Mouse (Mus musculus): Measurements from ENCODE around the gene Apoc4. TPM values are rescaled to one million over a fixed set of nuclear protein-coding genes. Genes with fewer than 3 reads are reported as not detected.
A peak's percentile ranks its signal among the peaks of the same experiment; 100 is the strongest.

Apoc4 gene
- polyA plus RNA-seq, 1 experiment from 2014 or later, result not detected

DNA sequence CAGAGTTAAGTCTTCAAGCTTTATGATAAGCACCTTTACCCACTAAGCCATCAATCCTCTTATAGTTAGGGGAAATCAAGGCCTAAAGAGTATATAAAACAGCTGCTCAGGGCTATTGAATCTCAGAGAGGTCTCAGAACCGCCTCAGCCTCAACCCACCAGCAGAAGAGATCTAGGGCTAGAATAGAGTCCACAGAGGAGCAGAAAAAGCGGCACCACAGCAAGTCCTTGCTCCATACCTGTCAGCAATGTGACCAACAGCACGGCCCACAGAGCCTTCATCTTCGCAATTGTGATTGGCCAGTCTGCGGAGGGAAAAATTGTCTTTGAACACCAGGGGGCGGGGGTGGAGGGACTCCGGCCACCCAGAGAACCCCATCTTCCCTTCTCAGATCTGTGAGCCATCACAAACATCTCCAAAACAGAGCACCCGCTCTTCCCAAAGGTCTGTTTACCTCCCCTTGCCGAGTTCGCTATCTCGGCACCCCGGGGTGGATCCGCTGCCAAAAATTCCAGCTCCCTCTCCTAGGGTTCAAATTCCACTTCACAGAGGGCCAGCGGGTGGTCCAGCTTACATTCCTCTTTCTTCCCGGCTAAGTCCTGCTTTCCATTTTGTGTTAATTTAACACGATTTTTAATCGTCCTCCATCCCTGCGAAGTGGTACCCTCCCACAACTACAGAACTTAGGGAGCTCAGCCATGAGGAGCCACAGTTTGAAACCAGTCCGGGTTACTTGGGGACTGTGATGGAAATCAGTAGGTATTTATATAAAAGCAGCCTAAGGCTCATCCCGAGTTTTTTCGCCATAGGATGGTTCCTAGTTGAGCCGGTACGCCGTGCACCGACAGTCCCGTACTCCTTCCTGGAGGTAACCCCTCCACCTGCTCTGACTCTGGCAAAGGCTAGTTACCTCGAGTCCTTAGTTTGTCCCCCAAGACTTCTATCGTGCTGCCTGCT, 16.9 kb upstream of the Apoc4 start:
- H3K27ac ChIP-seq (replicated peaks), result peak overlapping the region; percentile 21
- H3K9ac ChIP-seq (replicated peaks), result peak overlapping the region; percentile 56
- H3K36me3 ChIP-seq, result peaks cover 11% of the 10 kb centered on the region; the same call in 1 of the 2 replicates
- peak overlapping the region; percentile 58 for H3K4me2 ChIP-seq (replicated peaks)
- H3K27me3 ChIP-seq, result no peaks in the 10 kb centered on the region
- no peaks in the 10 kb centered on the region for H3K9me3 ChIP-seq
- peak overlapping the region; percentile 39 for H3K4me3 ChIP-seq
- 3% methylated on average over 28 of the region's 28 CpGs for WGBS
- peaks cover 16% of the 10 kb centered on the region for H3K4me1 ChIP-seq
- ATAC-seq (replicated peaks), result no peak

DNA sequence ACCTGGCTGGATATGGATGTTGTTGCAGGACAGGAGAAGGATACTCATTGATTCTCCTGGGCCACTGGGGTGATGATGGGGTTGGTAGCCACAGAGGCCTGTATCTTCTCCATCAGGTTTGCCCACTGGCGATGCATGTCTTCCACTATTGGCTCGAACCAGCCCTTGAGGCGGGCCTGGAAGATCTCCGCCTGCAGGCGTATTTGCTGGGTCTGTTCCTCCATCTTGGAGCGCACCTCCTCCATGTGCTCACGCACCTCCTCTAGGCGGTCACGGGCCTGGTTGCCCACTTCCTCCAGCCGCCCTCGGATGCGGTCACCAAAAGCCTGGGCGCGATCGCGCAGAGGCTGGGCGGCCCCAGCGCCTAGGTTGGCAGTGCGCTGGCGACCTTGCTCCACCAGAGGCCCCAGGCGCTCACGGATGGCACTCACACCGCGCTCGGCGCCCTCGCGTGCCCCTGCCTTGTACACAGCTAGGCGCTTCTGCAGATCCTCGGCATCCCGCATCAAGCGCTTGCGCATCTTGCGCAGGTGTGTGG, 15.1 kb upstream of the Apoc4 start:
- Histone ChIP-seq H3K27me3 (no peaks in the 10 kb centered on the region), H3K4me3 (no peak overlapping the region), H3K9ac (replicated peaks) (no peak overlapping the region), H3K4me2 (replicated peaks) (no peak overlapping the region), H3K36me3 (no peaks in the 10 kb centered on the region; the same call in 1 of the 2 replicates), H3K9me3 (no peaks in the 10 kb centered on the region), H3K4me1 (peaks cover 16% of the 10 kb centered on the region), H3K27ac (replicated peaks) (no peak overlapping the region)
- WGBS, result 97% methylated on average over 34 of the region's 34 CpGs
- ATAC-seq (replicated peaks), result no peak

DNA sequence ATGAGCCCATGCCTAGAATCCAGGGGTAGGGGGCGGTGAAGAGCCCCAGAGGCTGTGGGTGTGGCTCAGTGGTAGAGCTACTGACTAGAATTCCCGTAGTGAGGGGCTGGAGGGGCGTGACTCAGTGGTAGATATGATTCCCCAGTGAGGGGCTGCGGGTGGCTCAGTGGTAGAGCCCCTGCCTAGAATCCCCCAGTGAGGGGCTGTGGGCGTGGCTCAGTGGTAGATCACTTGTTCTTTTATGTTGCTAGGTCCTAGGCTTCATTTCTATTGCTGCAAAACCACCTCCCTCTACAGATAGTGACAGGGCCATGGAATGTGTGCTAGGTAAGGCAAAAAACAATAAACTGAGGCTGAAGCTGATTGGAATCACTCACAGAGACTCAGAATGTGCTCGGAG, 14.6 kb upstream of the Apoc4 start:
- no peaks in the 10 kb centered on the region for H3K9me3 ChIP-seq
- H3K9ac ChIP-seq (replicated peaks), result no peak overlapping the region
- no peak for ATAC-seq (replicated peaks)
- no peak overlapping the region for H3K4me3 ChIP-seq
- H3K4me2 ChIP-seq (replicated peaks), result no peak overlapping the region
- H3K36me3 ChIP-seq, result no peaks in the 10 kb centered on the region; the same call in 1 of the 2 replicates
- no peaks in the 10 kb centered on the region for H3K27me3 ChIP-seq
- peaks cover 16% of the 10 kb centered on the region for H3K4me1 ChIP-seq
- 94% methylated on average over 6 of the region's 6 CpGs for WGBS
- no peak overlapping the region for H3K27ac ChIP-seq (replicated peaks)

DNA sequence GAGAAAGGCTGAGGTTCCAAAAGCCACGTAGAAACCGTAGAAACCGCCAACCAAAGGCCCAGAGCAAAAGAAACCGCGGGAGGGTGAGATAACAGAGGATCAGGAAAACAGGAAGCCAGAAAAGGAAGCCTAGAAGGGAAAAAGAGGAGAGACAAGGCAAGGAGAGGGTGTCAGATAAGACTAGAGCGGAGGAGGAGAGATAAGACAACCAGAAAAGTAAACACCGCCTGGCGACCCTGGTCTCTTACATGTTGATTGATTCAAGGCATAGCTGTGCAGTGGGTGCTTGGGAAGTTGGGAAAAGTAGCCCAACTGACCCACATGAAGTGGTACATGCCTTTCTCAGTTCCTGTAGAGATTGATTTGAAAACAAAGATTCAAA, 13.9 kb upstream of the Apoc4 start:
- H3K9me3 ChIP-seq, result no peaks in the 10 kb centered on the region

DNA sequence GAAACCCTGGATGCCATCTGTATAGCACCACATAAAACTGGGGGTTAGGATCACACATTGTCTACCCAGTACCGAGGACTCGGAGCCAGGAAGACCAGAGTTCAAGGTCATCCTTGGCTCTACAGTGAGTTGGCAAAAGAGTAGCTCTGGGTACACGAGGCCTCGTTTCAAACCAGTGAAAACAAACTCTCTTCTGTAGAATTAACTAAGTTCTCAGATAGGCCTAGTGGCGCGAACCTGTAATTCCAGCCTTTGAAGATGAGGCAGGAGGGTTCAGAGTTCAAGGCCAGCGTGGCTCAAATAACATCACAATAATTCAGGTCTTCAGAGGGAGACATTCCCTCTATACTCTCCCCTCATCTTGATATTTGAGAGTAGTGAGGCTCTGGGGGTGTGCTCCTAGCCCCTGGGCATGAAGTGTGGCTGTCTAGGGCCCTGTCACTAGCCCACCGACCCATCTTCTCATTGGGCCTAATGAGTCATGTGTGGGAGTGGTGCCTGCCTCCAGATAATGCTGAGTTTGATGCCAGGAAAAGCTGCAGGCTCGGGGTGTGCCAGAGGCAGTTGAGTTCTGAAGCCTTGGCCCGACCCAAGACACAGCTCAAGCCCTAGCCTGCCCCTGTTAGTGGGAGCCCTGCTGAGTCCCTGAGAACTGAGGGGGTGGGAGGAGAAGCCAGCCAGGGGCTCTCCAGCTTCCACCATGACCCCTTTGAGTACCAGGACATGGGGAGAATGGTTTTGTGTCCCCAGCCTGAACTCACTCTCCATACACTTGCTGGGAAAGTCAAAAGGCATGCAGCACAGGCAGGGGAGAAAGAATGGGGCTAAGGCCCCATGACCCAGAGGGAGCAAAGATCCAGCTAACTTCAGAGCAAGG, 13.3 kb upstream of the Apoc4 start:
- Histone ChIP-seq H3K4me3 (no peak overlapping the region), H3K27ac (replicated peaks) (no peak overlapping the region), H3K27me3 (no peaks in the 10 kb centered on the region), H3K9me3 (no peaks in the 10 kb centered on the region), H3K4me1 (peaks cover 16% of the 10 kb centered on the region), H3K36me3 (no peaks in the 10 kb centered on the region; the same call in 1 of the 2 replicates), H3K4me2 (replicated peaks) (no peak overlapping the region), H3K9ac (replicated peaks) (no peak overlapping the region)
- WGBS, result 85% methylated on average over 10 of the region's 10 CpGs
- ATAC-seq (replicated peaks), result no peak

More for the DNA sequence above, 13.9 kb upstream of the Apoc4 start:
- WGBS, result 74% methylated on average over 8 of the region's 8 CpGs
- H3K27ac ChIP-seq (replicated peaks), result no peak overlapping the region
- peaks cover 16% of the 10 kb centered on the region for H3K4me1 ChIP-seq
- no peak for ATAC-seq (replicated peaks)
- H3K4me2 ChIP-seq (replicated peaks), result no peak overlapping the region
- H3K9ac ChIP-seq (replicated peaks), result no peak overlapping the region
- no peaks in the 10 kb centered on the region for H3K27me3 ChIP-seq
- H3K4me3 ChIP-seq, result no peak overlapping the region
- H3K36me3 ChIP-seq, result no peaks in the 10 kb centered on the region; the same call in 1 of the 2 replicates

DNA sequence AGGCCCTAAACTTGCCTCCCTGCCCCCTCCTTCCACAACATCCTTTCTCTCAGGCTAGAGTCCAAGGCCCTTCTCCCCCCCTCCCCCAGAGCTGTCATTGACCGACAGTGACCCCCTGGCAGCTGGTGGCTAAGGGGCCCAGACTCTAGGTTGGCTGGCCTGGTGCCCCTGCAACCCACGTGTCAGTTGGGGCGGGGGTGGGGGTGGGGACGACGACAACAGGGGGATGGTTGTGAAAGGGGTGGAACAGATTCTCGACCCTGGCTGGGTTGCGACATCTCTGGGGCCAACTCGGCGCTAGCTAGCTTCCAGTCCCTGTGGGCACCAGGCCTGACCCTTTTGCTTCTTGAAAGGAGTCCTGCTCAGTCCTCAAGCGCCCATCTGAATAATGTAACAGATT, 12.1 kb upstream of the Apoc4 start:
- WGBS, result 39% methylated on average over 10 of the region's 10 CpGs
- H3K9ac ChIP-seq (replicated peaks), result no peak overlapping the region
- H3K27ac ChIP-seq (replicated peaks), result no peak overlapping the region
- H3K4me3 ChIP-seq, result no peak overlapping the region
- no peak overlapping the region for H3K4me2 ChIP-seq (replicated peaks)
- ATAC-seq (replicated peaks), result no peak
- H3K9me3 ChIP-seq, result no peaks in the 10 kb centered on the region
- peaks cover 4% of the 10 kb centered on the region for H3K4me1 ChIP-seq
- H3K27me3 ChIP-seq, result no peaks in the 10 kb centered on the region
- H3K36me3 ChIP-seq, result no peaks in the 10 kb centered on the region; the same call in 1 of the 2 replicates

DNA sequence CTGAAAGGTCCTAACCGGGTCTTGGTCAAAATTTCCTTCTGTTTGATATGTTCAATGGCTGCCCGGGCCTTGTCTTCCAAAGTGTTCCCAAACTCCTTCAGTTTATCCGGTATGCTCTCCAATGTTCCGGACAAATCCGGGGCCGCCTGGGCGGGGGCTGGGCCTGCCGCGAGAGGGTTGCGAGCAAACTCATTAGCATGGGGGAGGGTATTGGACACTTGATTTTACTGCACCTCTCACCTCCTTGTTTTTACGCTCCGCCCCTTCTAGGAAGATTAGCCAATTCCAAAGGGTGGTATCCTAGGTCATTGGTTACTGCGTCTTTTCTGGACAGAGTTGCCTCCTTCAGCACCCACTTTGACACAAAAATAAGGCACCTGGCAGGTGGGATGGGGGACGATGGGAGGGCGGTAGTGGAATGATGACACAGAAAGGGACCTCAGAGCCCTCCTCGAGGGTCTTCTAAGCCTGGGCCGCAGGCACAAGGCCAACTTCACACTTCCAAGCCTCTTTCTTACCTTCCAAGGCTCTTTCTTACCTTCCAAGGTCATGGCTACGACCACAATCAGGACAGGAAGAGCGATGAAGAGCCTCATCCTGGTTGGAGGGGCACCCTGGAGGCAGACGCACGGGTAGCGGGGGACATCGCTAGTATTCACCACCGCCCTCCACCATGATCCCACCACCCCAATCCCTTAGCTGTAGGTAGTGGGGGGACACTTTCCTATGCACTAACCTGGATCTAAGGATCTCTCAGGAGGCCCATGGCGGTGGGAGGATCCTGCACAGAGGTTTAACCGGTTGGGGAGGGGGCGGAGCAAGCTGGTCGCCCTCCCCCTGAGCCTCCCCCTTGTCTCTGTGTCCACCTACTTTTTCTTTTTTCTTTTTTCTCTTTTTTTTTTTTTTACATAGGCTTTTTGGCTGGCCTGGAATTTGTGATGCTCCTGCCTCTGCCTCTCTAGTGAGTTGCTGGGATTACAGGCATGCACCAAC, 10.9 kb upstream of the Apoc4 start, which contains the start of gene Apoc1:
Apoc1 (minus strand) TSS at position 788 of the 993 bp plus-strand sequence.
- H3K4me1 ChIP-seq, result no peaks in the 10 kb centered on the region
- ATAC-seq (replicated peaks), result no peak
- WGBS, result 52% methylated on average over 28 of the region's 28 CpGs
- H3K4me3 ChIP-seq, result no peak within 1 kb of the TSS
- no peaks in the 10 kb centered on the region; the same call in 1 of the 2 replicates for H3K36me3 ChIP-seq
- no peak within 1 kb of the TSS for H3K27ac ChIP-seq (replicated peaks)
- H3K27me3 ChIP-seq, result no peaks in the 10 kb centered on the region
- H3K9ac ChIP-seq (replicated peaks), result no peak within 1 kb of the TSS
- no peak within 1 kb of the TSS for H3K4me2 ChIP-seq (replicated peaks)
- no peaks in the 10 kb centered on the region for H3K9me3 ChIP-seq

DNA sequence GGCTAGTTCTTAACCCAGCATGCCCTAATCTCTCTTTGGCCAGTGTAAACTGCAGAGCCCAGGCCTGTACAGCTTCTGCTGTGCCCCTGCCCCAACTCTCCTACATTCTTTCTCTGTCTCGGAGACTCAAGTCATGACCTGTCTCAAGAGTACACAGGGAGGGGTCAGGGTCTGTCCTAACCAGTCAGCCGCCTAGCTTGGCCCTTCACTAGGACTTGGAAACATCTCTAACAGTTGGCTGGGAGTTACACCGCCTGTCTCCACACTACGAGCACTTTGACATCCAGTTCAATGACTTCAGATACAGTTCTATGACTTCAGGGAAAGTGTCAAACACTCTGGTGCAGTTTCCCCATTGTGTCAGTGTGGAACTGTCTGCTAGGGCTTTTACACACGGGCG, 10.2 kb upstream of the Apoc4 start:
- WGBS, result 77% methylated on average over 6 of the region's 6 CpGs
- no peak overlapping the region for H3K27ac ChIP-seq (replicated peaks)
- H3K4me2 ChIP-seq (replicated peaks), result no peak overlapping the region
- H3K4me1 ChIP-seq, result no peaks in the 10 kb centered on the region
- no peaks in the 10 kb centered on the region for H3K27me3 ChIP-seq
- H3K9me3 ChIP-seq, result no peaks in the 10 kb centered on the region
- no peaks in the 10 kb centered on the region; the same call in 1 of the 2 replicates for H3K36me3 ChIP-seq
- no peak for ATAC-seq (replicated peaks)
- no peak overlapping the region for H3K9ac ChIP-seq (replicated peaks)
- H3K4me3 ChIP-seq, result no peak overlapping the region

DNA sequence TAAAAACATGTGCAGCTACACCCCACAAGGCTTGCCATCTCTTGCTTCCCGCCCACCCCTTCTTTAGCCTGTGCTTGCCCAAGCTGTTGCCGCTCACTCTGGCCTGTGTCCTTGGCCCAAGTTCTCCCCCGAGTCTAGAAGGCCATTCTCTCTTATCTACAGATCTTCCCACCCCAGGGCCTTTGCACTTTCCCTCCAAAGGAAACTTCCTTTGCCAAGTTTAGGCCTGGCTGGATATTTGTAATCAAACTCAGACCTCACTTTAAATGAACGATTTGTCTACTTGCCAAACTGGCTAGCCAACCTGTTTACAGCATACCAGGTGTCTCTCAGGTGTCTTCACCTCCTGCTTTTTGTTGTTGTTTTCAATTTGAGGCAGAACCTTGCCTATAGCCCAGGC, 9.6 kb upstream of the Apoc4 start:
- Histone ChIP-seq H3K4me3 (no peak overlapping the region), H3K9ac (replicated peaks) (no peak overlapping the region), H3K36me3 (no peaks in the 10 kb centered on the region), H3K27me3 (no peaks in the 10 kb centered on the region), H3K4me2 (replicated peaks) (no peak overlapping the region), H3K4me1 (no peaks in the 10 kb centered on the region), H3K27ac (replicated peaks) (no peak overlapping the region), H3K9me3 (no peaks in the 10 kb centered on the region)
- no peak for ATAC-seq (replicated peaks)
- WGBS, result 86% methylated on average over 4 of the region's 4 CpGs

DNA sequence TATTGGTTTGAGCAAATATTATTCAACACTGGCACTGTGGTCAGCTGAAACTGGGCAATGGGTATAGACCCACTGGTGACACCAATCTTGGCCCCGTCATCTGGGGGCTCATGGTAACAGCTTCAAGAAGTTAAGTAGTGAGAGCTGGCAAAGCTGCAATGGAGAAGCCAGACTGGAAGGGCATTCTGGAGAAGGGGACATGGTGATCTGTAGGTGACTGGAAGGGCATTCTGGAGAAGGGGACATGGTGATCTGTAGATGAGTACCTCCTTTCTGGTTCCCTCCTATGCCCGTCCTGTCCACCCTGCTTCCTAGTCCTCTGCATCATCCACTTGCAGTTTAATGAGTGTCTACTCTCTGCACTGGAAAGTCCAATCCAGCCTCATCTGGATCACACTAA, 7.3 kb upstream of the Apoc4 start:
- 98% methylated on average over 2 of the region's 2 CpGs for WGBS
- H3K9me3 ChIP-seq, result no peaks in the 10 kb centered on the region

DNA sequence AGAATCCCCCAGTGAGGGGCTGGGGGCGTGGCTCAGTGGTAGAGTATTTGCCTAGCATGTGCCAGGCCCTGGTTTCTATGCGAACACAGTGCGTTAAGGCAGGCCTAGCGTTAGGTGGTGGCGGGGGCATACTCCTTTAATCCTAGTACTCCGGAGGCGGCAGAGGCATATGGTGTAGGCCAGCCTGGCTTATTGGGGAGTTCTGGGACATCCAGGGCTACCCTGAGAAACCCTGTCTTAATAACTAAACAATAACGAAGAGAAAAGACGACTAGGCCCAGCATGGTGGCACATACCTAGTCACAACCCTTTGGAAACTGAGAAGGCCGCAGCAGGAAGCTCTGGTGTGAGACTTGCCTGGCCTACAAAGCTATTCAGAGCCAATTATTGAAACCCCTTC, 6.8 kb upstream of the Apoc4 start:
- H3K36me3 ChIP-seq, result no peaks in the 10 kb centered on the region
- no peaks in the 10 kb centered on the region for H3K4me1 ChIP-seq
- WGBS, result 91% methylated on average over 10 of the region's 10 CpGs
- no peaks in the 10 kb centered on the region for H3K27me3 ChIP-seq
- no peak overlapping the region for H3K4me3 ChIP-seq
- no peaks in the 10 kb centered on the region for H3K9me3 ChIP-seq
- no peak for ATAC-seq (replicated peaks)
- H3K27ac ChIP-seq (replicated peaks), result no peak overlapping the region
- no peak overlapping the region for H3K9ac ChIP-seq (replicated peaks)
- no peak overlapping the region for H3K4me2 ChIP-seq (replicated peaks)

More for the DNA sequence above, 7.3 kb upstream of the Apoc4 start:
- Histone ChIP-seq H3K4me1 (no peaks in the 10 kb centered on the region), H3K27ac (replicated peaks) (no peak overlapping the region), H3K27me3 (no peaks in the 10 kb centered on the region), H3K36me3 (no peaks in the 10 kb centered on the region), H3K9ac (replicated peaks) (no peak overlapping the region), H3K4me2 (replicated peaks) (no peak overlapping the region), H3K4me3 (no peak overlapping the region)
- no peak for ATAC-seq (replicated peaks)

All from forebrain, embryonic 15.5 days (tissue).